Mouse (Mus musculus) megakaryocyte progenitor cell, adult 5-6 weeks (primary cell): ENCODE data around the gene Cep41. TPM values are rescaled to one million over a fixed set of nuclear protein-coding genes. Genes with fewer than 3 reads are reported as not detected.

ENCODE experiments used
- total RNA-seq, 2 experiments: library from RNA; stranded (forward) in 1 of 2; stranded (reverse) in 1 of 2; fragments of 157-497, 149-512 nt in 1 of 2; fragments of 200-1000 nt in 1 of 2; gene quantifications; 2 replicates each; pipeline versions ENCODE4 v1.2.3 to v1.2.4; 2015 to 2017

The Cep41 gene
- total RNA-seq, 2 experiments from 2014 or later: 5.2 to 10.2 TPM

Other genes with a start within 250 kb of the Cep41 start
- 46.5 and 62.6 TPM in 2 replicates for gene Tmem209, start 184.0 kb downstream of the Cep41 start, total RNA-seq (2015)
- gene Tmem209, start 184.0 kb downstream of the Cep41 start, total RNA-seq (2017): 29.4 and 31.7 TPM in 2 replicates
- gene Ssmem1, start 183.9 kb downstream of the Cep41 start, total RNA-seq (2015): not detected in 2 replicates
- gene Ssmem1, start 183.9 kb downstream of the Cep41 start, total RNA-seq (2017): not detected in 2 replicates
- gene Cpa2, start 152.2 kb downstream of the Cep41 start, total RNA-seq (2015): 1.3 TPM in 1 of 2 replicates, not detected in the other
- gene Cpa2, start 152.2 kb downstream of the Cep41 start, total RNA-seq (2017): not detected in 2 replicates
- not detected in 2 replicates for gene Cpa4, start 125.4 kb downstream of the Cep41 start, total RNA-seq (2015)
- not detected in 2 replicates for gene Cpa4, start 125.4 kb downstream of the Cep41 start, total RNA-seq (2017)
- not detected in 2 replicates for gene Cpa5, start 82.7 kb downstream of the Cep41 start, total RNA-seq (2015)
- not detected in 2 replicates for gene Cpa5, start 82.7 kb downstream of the Cep41 start, total RNA-seq (2017)
- not detected in 2 replicates for gene Cpa1, start 54.5 kb downstream of the Cep41 start, total RNA-seq (2015)
- gene Cpa1, start 54.5 kb downstream of the Cep41 start, total RNA-seq (2017): not detected in 2 replicates
- gene Mest, start 29.8 kb upstream of the Cep41 start, total RNA-seq (2015): not detected in 2 replicates
- gene Mest, start 29.8 kb upstream of the Cep41 start, total RNA-seq (2017): 0.12 TPM in 1 of 2 replicates, not detected in the other
- 20.3 and 30.3 TPM in 2 replicates for gene Copg2, start 203.0 kb upstream of the Cep41 start, total RNA-seq (2015)
- gene Copg2, start 203.0 kb upstream of the Cep41 start, total RNA-seq (2017): 43.0 and 43.3 TPM in 2 replicates
- gene Tsga13, start 221.8 kb upstream of the Cep41 start, total RNA-seq (2015): 0.42 TPM in 1 of 2 replicates, not detected in the other
- gene Tsga13, start 221.8 kb upstream of the Cep41 start, total RNA-seq (2017): not detected in 2 replicates